Mouse (Mus musculus) intestine, embryonic 15.5 days (tissue): ENCODE results near the gene Ypel2. TPM values are rescaled to one million over a fixed set of nuclear protein-coding genes. Genes with fewer than 3 reads are reported as not detected.
A peak's percentile ranks its signal among the peaks of the same experiment; 100 is the strongest.

ENCODE experiments used
- ATAC-seq: fragments of 200-750 bp; cut with Nextera tagmentation; 2 replicates; pipeline ENCODE4 v1.8.0; 2017; ENCODE audit warnings: moderate TSS enrichment, moderate library complexity
- H3K27ac ChIP-seq: fragments of 300-500 bp; sonication (generic); 2 replicates; pipeline ENCODE4 v1.5.1; 2015; ENCODE audit warnings: mild to moderate bottlenecking, inconsistent platforms
- H3K27me3 ChIP-seq: fragments of 300-500 bp; sonication (generic); replicated peaks from 2 replicates; pipeline ENCODE4 v1.6.1; 2015; ENCODE audit warnings: inconsistent platforms
- H3K36me3 ChIP-seq: fragments of 300-500 bp; sonication (generic); 2 replicates; pipeline ENCODE4 v1.6.1; 2015; ENCODE audit warnings: inconsistent platforms
- H3K4me1 ChIP-seq: fragments of 300-500 bp; sonication (generic); replicated peaks from 2 replicates; pipeline ENCODE4 v1.6.1; 2015; ENCODE audit warnings: inconsistent platforms
- H3K4me2 ChIP-seq: fragments of 300-500 bp; sonication (generic); replicated peaks from 2 replicates; pipeline ENCODE4 v1.6.1; 2015; ENCODE audit warnings: mild to moderate bottlenecking, inconsistent platforms
- H3K4me3 ChIP-seq: fragments of 300-500 bp; sonication (generic); replicated peaks from 2 replicates; pipeline ENCODE4 v1.5.1; 2015; ENCODE audit warnings: inconsistent platforms
- H3K9ac ChIP-seq: fragments of 300-500 bp; sonication (generic); 2 replicates; pipeline ENCODE4 v1.6.1; 2015; ENCODE audit warnings: inconsistent platforms
- H3K9me3 ChIP-seq: fragments of 300-500 bp; sonication (generic); 2 replicates; pipeline ENCODE4 v1.6.1; 2016; ENCODE audit warnings: inconsistent platforms
- WGBS: fragments of 180-500 bp; shearing (Covaris S2); methylation state at CpG from one replicate; pipeline ENCODE4 v1.1.7; 2015; 5-methylcytosine and 5-hydroxymethylcytosine counted together
- polyA plus RNA-seq: library from polyadenylated mRNA; unstranded; fragments of >200 nt; fragmentation: Nextera tagmentation; extraction: Ambion mirVana; gene quantifications from 2 replicates; pipeline ENCODE4 v1.2.1, GENCODE M21; 2015

Gene Ypel2
- polyA plus RNA-seq, 1 experiment from 2014 or later: 7.5 TPM

DNA sequence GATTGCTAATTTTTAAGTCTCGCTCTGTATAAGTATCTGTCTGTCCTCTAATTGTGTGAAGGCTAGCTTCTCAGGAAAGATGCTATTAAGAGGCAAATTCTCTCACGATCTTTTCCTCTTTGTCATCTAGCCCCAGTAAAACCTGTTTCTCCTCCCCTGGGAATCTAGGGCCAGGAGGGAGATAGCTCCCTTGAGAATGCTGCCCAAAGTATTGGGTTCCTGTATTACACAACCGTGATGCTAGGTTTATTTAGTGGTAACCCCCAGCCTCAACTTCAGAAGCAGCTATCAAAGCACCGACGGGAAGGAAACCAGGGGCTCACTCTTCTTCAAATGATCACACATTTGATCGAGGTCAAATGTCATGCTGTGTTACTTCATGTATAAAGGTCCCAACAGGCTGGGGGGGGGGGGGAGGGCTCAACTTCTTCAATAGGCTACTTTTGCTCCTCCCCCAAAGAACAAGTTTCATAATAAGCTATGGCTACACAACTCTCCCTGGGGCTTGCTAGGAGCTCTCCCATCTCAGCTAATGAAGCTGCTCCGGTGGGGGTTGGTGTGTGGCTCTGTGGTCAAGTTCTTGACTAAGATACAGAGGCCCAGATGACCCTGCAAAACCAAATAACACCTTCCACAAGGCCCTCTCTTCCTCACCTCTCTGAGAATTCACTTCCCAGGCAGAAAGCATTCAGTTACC is 22.3 kb downstream of the Ypel2 start:
- Histone ChIP-seq H3K4me3 (no peak overlapping the region), H3K36me3 (no peaks in the 10 kb centered on the region), H3K9me3 (no peaks in the 10 kb centered on the region), H3K4me1 (peaks cover 26% of the 10 kb centered on the region; the same call in 1 of the 2 replicates), H3K9ac (no peak overlapping the region), H3K4me2 (no peak overlapping the region), H3K27ac (no peak overlapping the region), H3K27me3 (no peaks in the 10 kb centered on the region)
- no peak for ATAC-seq
- 80% methylated on average over 7 of the region's 7 CpGs for WGBS

DNA sequence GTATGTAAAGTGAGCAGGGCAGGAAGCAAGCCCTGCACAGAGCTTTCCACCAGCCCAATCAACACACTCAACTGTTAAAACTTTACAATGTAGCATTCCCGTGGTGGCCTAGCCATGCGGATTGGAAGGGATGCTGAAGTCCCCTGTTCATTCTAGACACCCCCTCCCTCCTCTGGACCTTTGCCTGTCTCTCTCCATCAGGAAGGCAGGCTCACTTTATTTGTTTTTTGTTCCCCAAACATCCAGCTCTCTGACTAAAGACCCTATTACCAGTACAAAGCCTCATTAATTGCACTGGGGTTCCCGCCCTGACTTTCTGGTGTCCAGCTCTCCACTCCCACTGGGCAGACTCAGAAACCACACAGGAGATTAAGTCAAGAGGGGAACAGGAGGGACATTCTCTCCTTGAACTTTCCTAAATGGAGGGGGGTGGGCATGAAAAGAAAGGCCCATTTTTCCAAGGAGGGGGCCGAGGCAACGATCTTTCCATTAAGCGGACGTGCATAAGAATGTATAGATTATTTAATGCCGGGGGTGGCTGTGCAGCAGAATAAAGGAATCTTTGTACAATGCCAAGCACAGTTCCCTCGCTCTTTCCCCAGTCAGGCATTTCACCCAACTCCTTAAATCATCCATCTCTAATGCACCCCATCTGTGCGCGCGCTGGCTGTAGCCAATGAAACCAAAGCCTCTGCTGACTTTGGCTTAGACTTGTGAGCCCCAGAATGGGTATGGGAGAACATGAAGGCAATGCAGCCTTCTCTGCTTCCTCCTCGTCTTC is 24.3 kb downstream of the Ypel2 start:
- Histone ChIP-seq H3K36me3 (no peaks in the 10 kb centered on the region), H3K4me3 (no peak overlapping the region), H3K4me1 (peaks cover 25% of the 10 kb centered on the region), H3K9me3 (no peaks in the 10 kb centered on the region), H3K9ac (no peak overlapping the region), H3K27ac (0 out of 2 replicates have a peak overlapping the region, but pooled peaks have one; percentile 22), H3K4me2 (no peak overlapping the region), H3K27me3 (no peaks in the 10 kb centered on the region)
- WGBS: 71% methylated on average over 13 of the region's 13 CpGs
- peak; percentile 21; the same call in 1 of the 2 replicates for ATAC-seq

DNA sequence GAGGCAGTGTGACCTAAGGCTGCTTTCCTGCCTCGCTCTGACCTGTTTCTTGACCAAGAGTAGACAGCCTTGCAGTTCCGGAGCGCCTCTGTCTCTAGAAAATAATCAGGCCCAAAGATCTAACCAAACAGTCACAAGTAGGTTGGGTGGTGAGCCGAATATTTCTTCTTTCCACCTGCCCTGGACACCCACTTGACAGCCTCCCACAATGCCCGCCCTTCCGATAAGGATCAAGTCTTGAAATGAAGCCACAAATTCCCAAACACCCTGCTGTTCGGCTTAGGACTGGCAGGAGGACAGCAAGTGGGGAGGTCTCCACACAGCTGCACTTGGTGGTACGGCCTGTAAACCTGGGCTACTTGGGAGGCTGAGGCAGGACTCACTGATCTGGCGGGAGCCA is 26.0 kb downstream of the Ypel2 start:
- peaks cover 29% of the 10 kb centered on the region for H3K4me1 ChIP-seq
- no peaks in the 10 kb centered on the region for H3K27me3 ChIP-seq
- no peak overlapping the region for H3K27ac ChIP-seq
- H3K4me3 ChIP-seq: no peak overlapping the region
- ATAC-seq: no peak
- H3K9me3 ChIP-seq: no peaks in the 10 kb centered on the region
- H3K36me3 ChIP-seq: no peaks in the 10 kb centered on the region
- WGBS: 89% methylated on average over 9 of the region's 9 CpGs
- no peak overlapping the region for H3K4me2 ChIP-seq
- H3K9ac ChIP-seq: no peak overlapping the region

DNA sequence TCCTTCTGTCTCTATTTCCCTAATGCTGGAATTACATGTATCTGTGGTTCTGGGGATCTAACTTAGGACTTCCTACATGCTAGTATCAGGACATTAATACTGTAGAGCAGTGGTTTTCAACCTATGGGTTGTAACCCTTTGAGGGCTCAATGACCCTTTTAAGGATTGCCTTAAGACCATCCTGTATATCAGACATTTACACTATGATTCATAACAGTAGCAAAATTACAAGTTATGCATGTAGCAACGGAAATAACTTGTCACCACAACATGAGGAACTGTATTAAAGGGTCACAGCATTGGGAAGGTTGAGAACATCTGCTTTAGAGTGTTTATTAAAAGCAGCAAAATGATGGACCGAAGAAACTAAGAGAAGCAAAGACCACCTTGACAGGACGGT is 26.8 kb downstream of the Ypel2 start:
- no peaks in the 10 kb centered on the region for H3K27me3 ChIP-seq
- H3K36me3 ChIP-seq: no peaks in the 10 kb centered on the region
- peaks cover 37% of the 10 kb centered on the region for H3K4me1 ChIP-seq
- WGBS: 79% methylated on average over 3 of the region's 3 CpGs
- H3K9me3 ChIP-seq: no peaks in the 10 kb centered on the region
- no peak overlapping the region for H3K9ac ChIP-seq
- H3K4me3 ChIP-seq: no peak overlapping the region
- H3K4me2 ChIP-seq: no peak overlapping the region
- ATAC-seq: no peak
- no peak overlapping the region for H3K27ac ChIP-seq

DNA sequence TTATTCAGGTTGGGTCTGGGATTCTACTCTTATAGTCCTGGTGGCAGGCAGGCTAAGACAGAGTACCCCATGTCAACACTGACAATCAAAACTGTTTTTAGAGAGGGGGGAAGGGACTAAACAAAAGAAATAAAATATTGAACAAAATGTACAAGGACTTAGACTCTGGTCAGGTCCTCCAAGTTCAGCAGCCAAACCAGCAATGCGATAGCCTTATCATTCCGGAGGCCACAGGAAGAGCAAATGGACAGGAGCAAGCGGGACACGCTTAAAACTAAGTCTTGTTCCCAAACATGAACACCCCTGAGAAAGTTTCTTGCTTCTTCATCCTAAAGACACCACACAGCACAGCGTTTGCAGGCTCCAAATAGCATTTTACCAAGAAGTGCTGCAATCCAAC is 28.4 kb downstream of the Ypel2 start:
- no peak for ATAC-seq
- no peaks in the 10 kb centered on the region for H3K36me3 ChIP-seq
- 90% methylated on average over 5 of the region's 5 CpGs for WGBS
- peaks cover 53% of the 10 kb centered on the region for H3K4me1 ChIP-seq
- no peak overlapping the region for H3K4me3 ChIP-seq
- no peaks in the 10 kb centered on the region for H3K9me3 ChIP-seq
- no peaks in the 10 kb centered on the region for H3K27me3 ChIP-seq
- no peak overlapping the region for H3K4me2 ChIP-seq
- no peak overlapping the region for H3K9ac ChIP-seq
- H3K27ac ChIP-seq: no peak overlapping the region

DNA sequence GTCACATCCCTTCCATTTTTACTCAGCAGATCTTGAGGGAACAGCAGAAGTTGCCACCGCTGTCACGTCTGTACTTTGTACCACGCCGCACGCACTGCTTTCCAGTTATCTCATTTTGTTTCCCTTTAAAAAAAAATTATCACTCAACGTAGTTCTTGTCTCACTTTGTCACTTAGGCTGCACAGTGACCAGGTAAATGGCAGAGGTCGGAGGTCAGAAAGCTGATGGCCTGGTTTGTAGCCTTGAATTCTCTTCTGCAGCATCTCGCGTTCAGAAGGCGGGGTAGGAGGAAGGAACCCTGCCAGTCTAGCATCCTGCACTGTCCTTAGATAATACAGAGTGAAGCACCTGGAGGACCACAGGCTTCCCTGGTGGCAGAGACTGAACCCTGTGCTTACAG is 29.8 kb downstream of the Ypel2 start:
- no peak for ATAC-seq
- no peaks in the 10 kb centered on the region for H3K27me3 ChIP-seq
- H3K4me2 ChIP-seq: no peak overlapping the region
- H3K27ac ChIP-seq: no peak overlapping the region
- H3K4me1 ChIP-seq: peaks cover 62% of the 10 kb centered on the region
- no peak overlapping the region for H3K9ac ChIP-seq
- H3K36me3 ChIP-seq: no peaks in the 10 kb centered on the region
- WGBS: 77% methylated on average over 10 of the region's 10 CpGs
- H3K4me3 ChIP-seq: no peak overlapping the region
- no peaks in the 10 kb centered on the region for H3K9me3 ChIP-seq

DNA sequence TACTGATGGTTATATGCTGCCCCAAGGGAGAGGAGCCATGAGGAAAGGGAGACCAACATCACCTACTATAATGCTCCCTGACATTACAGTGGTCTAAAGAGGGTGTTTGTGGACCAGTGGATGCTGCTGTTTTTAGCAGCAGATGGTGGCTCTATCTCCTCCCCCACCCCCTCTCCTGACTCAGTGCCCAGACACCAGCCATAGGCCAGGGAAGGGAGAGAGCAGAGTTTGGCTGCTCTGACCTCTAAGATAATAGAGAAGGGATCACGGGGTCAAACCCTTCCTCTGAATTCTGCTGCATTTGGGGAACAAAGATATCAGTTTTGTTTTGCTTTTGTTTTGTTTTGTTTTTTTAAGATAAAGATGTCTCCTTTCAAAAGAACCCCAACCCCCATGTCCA is 30.5 kb downstream of the Ypel2 start:
- no peaks in the 10 kb centered on the region for H3K9me3 ChIP-seq
- no peak overlapping the region for H3K4me3 ChIP-seq
- peaks cover 69% of the 10 kb centered on the region for H3K4me1 ChIP-seq
- H3K27ac ChIP-seq: peak overlapping the region; percentile 78
- H3K9ac ChIP-seq: no peak overlapping the region
- no peak overlapping the region for H3K4me2 ChIP-seq
- no peaks in the 10 kb centered on the region for H3K27me3 ChIP-seq
- no peak for ATAC-seq
- no peaks in the 10 kb centered on the region for H3K36me3 ChIP-seq
- WGBS: 66% methylated on average over 1 of the region's 1 CpGs

DNA sequence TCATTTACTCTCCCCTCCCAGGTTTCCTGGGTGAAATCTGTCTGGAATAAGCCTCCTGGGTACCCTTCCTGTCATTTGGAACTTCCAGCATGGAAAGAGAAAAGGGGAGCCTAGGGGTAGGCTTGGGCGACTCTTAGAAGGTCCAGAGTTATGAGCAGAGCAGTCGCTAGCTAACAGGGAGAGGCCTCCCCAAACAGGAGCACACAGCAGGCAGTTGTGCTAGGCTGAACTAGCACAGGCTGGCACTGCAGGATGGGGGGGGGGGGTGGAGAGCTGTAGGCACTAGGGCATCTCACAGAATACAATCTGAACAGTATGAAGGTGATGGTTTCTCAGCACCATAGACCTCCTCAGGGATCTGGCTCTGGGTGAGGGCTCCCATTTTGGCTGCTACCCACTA is 31.1 kb downstream of the Ypel2 start:
- Histone ChIP-seq H3K4me3 (no peak overlapping the region), H3K4me1 (peaks cover 75% of the 10 kb centered on the region), H3K36me3 (no peaks in the 10 kb centered on the region), H3K27me3 (no peaks in the 10 kb centered on the region), H3K27ac (peak overlapping the region; percentile 78), H3K9me3 (no peaks in the 10 kb centered on the region), H3K4me2 (peak overlapping the region; percentile 29), H3K9ac (no peak overlapping the region; the same call in 1 of the 2 replicates)
- WGBS: 47% methylated on average over 2 of the region's 2 CpGs
- peak; percentile 52 for ATAC-seq

DNA sequence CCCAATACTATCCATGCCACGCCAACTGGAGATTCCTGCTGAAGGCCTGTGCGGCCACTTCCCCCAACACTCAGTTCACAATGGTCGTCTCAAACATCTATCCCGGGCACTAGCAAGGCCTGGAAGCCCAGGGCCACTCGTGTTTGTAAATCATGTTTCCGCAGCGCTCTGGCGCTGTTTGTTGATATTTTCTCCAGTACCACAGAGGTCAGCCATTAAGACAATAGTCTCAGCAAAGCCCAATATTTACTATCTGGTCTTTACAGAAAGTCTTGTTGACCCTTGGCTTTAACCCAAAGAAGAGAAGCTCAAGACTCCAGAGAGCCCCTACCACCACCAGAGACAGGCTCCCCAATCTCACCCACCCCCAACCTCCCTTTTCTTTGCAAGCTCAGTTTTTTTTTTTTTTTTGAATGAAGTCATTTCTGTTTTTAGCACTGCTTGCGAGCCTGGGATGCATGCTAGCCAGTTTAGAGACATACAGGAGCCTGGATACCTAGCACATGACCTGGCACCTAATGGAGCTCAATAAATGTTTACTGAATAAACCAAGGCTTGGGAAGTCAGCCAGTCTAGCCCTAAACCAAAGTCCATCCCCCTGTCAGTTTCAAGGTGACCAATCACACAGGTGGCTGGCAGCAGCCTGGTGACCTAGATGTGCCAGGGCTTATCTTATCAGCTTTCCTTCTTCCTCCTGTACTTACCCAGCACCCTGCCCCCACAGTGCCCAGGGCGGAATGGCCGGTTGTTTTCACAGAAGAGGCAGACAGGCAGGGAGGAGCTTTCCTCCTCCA is 31.8 kb downstream of the Ypel2 start:
- Histone ChIP-seq H3K27ac (peak overlapping the region; percentile 78), H3K27me3 (no peaks in the 10 kb centered on the region), H3K4me3 (no peak overlapping the region), H3K9me3 (no peaks in the 10 kb centered on the region), H3K4me1 (peaks cover 76% of the 10 kb centered on the region), H3K4me2 (peak overlapping the region; percentile 29), H3K36me3 (no peaks in the 10 kb centered on the region), H3K9ac (no peak overlapping the region; the same call in 1 of the 2 replicates)
- ATAC-seq: peak; percentile 95
- 29% methylated on average over 11 of the region's 11 CpGs for WGBS

DNA sequence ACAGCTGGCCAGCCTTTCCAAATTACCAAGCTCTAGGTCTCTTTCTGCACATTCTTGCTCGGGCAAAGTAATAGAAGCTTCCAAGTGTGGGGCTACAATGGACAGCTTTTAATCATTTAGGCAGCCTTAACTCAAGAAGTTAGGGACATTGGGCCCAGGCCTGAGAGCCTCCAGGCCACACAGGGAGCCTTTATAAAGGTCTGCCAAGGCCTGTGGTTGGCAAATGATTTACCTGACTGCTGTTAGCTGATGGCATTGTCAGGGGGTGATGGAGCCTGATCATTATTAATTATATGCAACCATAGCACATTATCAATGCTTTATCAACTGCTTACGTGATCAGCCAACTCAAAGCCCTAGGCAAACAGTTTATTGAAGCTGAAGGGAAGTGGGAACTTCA is 33.2 kb downstream of the Ypel2 start:
- no peak overlapping the region for H3K4me2 ChIP-seq
- peaks cover 84% of the 10 kb centered on the region for H3K4me1 ChIP-seq
- WGBS: 51% methylated on average over 2 of the region's 2 CpGs
- H3K36me3 ChIP-seq: no peaks in the 10 kb centered on the region
- no peak overlapping the region for H3K9ac ChIP-seq
- no peak for ATAC-seq
- peak overlapping the region; percentile 78 for H3K27ac ChIP-seq
- H3K4me3 ChIP-seq: no peak overlapping the region
- H3K27me3 ChIP-seq: no peaks in the 10 kb centered on the region
- no peaks in the 10 kb centered on the region for H3K9me3 ChIP-seq

DNA sequence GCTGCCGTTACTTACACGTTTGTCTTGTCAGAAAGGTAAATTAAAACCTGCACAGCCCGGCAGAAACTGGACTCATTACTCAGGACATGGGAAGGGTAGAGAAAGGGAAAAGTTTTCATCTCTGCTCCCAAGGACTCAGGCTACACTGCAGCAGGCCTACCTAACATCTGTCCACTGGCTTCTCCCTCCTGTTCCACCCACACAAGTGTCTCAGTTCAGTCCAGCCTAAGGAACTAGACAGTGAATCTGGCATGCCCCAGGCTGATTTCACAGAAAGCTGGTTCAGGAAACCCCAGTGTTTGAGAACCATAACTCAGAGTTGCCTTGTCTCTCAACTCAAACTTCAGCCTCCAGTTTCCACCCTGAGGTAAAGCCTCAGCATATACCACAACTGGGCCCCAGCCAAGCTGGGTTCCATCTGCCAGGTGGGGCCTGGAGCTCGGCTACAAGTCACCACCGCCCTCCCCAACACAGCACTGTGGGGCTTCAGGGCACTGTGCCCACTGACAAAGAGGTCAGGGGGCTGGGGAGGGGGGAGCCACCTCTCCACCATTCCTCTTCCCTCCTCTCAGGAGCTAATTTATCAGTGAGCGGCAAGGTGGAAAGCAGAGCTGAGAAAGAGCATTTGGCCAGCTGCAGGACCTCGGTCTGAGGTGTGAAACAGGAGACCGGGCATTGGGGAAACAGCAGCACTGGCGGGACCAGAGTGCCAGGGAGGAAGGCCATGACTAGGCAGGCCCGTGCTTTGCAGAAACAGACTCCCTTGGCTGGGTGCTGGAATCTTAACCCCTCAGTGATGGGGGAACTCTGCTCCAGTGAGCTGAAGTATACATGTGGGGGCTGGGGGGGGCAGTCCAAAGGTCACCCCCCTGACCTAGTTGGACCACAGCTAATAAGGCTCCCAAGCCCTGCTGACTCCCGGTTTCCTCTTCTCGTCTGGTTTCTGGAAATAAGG is 34.5 kb downstream of the Ypel2 start:
- Histone ChIP-seq H3K36me3 (no peaks in the 10 kb centered on the region), H3K4me3 (no peak overlapping the region), H3K27me3 (no peaks in the 10 kb centered on the region), H3K4me1 (peaks cover 85% of the 10 kb centered on the region), H3K4me2 (no peak overlapping the region), H3K27ac (peak overlapping the region; percentile 72), H3K9ac (peak overlapping the region; percentile 28; the same call in 1 of the 2 replicates), H3K9me3 (no peaks in the 10 kb centered on the region)
- 37% methylated on average over 12 of the region's 12 CpGs for WGBS
- ATAC-seq: no peak
